Mouse (Mus musculus): ENCODE results near the gene Ifi27l2a. TPM values are rescaled to one million over a fixed set of nuclear protein-coding genes. Genes with fewer than 3 reads are reported as not detected.

Ifi27l2a gene
- polyA plus RNA-seq, 1 experiment, result 731 TPM

DNA sequence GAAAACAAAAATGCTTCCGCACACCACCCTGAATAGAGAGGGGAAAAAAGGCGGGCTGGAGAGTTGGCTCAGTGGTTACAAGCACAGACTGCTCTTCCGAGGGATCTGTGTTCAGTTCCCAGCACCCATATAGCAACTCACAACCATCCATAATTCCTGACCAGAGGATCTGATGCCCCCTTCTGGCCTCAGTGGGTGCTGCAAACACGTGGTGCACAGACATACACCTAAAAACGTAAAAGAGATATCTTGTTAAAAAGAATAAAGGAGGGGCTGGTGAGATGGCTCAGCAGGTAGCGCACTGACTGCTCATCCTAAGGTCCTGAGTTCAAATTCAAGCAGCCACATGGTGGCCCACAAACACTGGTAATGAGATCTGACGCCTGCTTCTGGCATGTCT, 16.8 kb downstream of the Ifi27l2a start:
- H3K4me1 ChIP-seq (ENCODE audit: control insufficient read depth, insufficient read depth, insufficient read length), result peaks cover 8% of the 10 kb centered on the region
- no peaks in the 10 kb centered on the region for H3K27me3 ChIP-seq (ENCODE audit: control insufficient read depth, insufficient read depth, low read length)
- H3K36me3 ChIP-seq (ENCODE audit: control insufficient read depth, insufficient read depth, low read length), result peaks cover 11% of the 10 kb centered on the region; the same call in 1 of the 2 replicates
- H3K27ac ChIP-seq (ENCODE audit: insufficient read depth, low read length), result no peak overlapping the region
- 96% methylated on average over 7 of the region's 7 CpGs for WGBS
- DNase-seq (ENCODE audit: low read depth in 1 of 2, low spot score in 2 of 2), result no peak
- H3K4me3 ChIP-seq (ENCODE audit: extremely low read depth, insufficient read depth, insufficient read length), result no peak overlapping the region
- TF ChIP-seq POLR2A (IDR thresholded peaks at IDR 0.05; ENCODE audit: low read depth, low read length) (no peak), CTCF (IDR thresholded peaks at IDR 0.05; ENCODE audit: extremely low read depth, insufficient read depth, insufficient read length, insufficient replicate concordance) (no peak)

DNA sequence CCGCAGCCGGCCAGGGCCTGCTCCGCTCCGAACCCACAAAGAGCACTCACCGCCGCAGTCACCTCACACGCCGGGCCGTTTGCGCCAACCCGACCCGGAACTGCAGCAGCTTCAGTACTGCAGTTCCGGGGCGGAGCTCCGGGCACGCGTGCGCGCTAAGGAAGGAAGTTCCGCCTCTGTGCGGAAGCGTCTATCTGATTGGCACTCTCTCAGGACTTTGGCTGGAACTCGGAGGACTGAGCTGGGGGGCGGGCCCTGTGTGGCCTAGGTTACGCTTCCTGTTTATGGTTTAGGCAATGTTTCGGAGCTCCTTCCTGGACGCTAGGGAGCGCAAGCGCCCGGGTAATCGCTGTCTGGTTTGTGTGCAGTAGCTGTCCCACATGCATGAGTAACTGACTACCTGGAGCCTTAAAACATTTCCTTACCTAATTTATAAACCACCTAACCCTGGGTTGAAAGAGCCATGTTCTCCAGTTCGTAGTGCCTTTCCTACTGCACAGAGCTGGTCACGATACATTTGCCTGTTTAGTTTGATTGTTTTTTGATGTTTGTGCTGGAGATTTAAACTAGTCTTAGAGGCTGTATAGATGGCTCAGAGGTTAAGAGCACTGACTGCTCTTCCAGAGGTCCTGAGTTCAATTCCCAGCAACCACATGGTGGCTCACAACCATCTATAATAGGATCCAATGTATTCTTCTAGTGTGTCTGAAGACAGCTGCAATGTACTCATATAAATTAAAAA, 17.6 kb downstream of the Ifi27l2a start, which contains the start of gene Ddx24:
Gene Ddx24, minus strand, starts transcription at position 102 of the 742 bp plus-strand sequence.
- Histone ChIP-seq H3K4me3 (ENCODE audit: extremely low read depth, insufficient read depth, insufficient read length) (peak within 1 kb of the TSS; percentile 95), H3K36me3 (ENCODE audit: control insufficient read depth, insufficient read depth, low read length) (peaks cover 12% of the 10 kb centered on the region; the same call in 1 of the 2 replicates), H3K27me3 (ENCODE audit: control insufficient read depth, insufficient read depth, low read length) (no peaks in the 10 kb centered on the region), H3K4me1 (ENCODE audit: control insufficient read depth, insufficient read depth, insufficient read length) (peaks cover 8% of the 10 kb centered on the region), H3K27ac (ENCODE audit: insufficient read depth, low read length) (peak within 1 kb of the TSS; percentile 61; the same call in 1 of the 2 replicates)
- under 1% methylated on average over 33 of the region's 33 CpGs for WGBS
- TF ChIP-seq POLR2A (IDR thresholded peaks at IDR 0.05; ENCODE audit: low read depth, low read length), result peak; percentile 88
- peak; percentile 83; the same call in 1 of the 2 replicates for TF ChIP-seq CTCF (IDR thresholded peaks at IDR 0.05; ENCODE audit: extremely low read depth, insufficient read depth, insufficient read length, insufficient replicate concordance)
- DNase-seq (ENCODE audit: low read depth in 1 of 2, low spot score in 2 of 2), result peak; percentile 98

DNA sequence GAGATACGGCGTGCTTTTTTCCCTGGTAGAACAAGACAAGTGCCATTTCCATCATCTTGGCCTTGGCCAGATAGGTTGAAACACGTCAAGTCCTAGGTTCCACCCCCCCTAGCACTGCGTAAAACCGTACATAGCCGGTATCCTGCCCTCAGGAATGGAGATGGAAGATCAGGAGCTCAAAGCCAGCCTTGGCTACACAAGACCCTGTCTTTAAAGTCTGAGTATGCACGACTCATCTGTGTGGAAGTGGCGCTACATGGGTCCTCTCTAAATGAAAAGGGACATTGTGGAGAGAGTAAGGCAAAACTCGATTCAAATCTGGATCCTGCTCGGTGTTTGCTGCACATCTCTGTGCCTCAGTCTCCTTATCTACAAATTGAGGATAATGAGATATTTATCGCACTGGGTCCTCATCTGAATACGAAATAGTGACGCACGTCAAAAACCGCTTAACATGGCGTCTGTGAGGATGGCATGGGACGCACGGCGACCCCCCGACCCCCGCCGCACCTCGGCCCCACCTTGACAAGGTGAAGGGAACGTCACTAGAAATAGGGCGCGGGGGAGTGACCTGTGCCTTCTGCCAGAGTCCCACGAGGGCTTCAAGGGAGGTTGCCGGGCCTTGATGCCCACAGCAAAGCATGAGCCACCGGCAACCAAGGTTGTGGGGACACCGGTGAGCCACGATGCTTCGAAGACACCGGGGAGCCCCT, 18.3 kb downstream of the Ifi27l2a start:
- Histone ChIP-seq H3K4me3 (ENCODE audit: extremely low read depth, insufficient read depth, insufficient read length) (peak overlapping the region; percentile 95), H3K27me3 (ENCODE audit: control insufficient read depth, insufficient read depth, low read length) (no peaks in the 10 kb centered on the region), H3K36me3 (ENCODE audit: control insufficient read depth, insufficient read depth, low read length) (peaks cover 12% of the 10 kb centered on the region; the same call in 1 of the 2 replicates), H3K4me1 (ENCODE audit: control insufficient read depth, insufficient read depth, insufficient read length) (peaks cover 8% of the 10 kb centered on the region), H3K27ac (ENCODE audit: insufficient read depth, low read length) (peak overlapping the region; percentile 61; the same call in 1 of the 2 replicates)
- TF ChIP-seq CTCF (IDR thresholded peaks at IDR 0.05; ENCODE audit: extremely low read depth, insufficient read depth, insufficient read length, insufficient replicate concordance), result no peak
- TF ChIP-seq POLR2A (IDR thresholded peaks at IDR 0.05; ENCODE audit: low read depth, low read length), result no peak
- 9% methylated on average over 33 of the region's 33 CpGs for WGBS
- DNase-seq (ENCODE audit: low read depth in 1 of 2, low spot score in 2 of 2), result no peak

DNA sequence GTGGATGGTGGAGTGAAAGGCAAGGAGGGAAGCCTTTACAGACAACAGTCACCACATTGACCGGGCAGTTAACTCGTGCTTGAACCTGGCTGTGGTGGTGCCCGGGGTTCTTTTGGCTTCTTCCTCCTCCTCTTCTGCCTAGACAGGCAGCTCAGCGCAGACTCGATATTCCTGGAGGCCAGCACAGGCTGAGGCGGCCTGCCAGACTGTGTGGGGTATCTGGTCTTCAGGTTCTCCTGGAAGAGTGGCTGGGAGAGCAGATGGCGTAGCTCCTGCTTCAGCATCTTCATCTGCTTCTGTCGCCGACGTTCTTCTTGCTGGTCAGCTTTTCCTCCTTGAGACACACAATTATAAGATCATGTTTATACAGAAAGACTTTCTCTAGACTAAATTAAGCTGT, 35.3 kb downstream of the Ifi27l2a start:
- TF ChIP-seq POLR2A (IDR thresholded peaks at IDR 0.05; ENCODE audit: low read depth, low read length), result no peak
- no peak for TF ChIP-seq CTCF (IDR thresholded peaks at IDR 0.05; ENCODE audit: extremely low read depth, insufficient read depth, insufficient read length, insufficient replicate concordance)
- Histone ChIP-seq H3K27ac (ENCODE audit: insufficient read depth, low read length) (no peak overlapping the region), H3K36me3 (ENCODE audit: control insufficient read depth, insufficient read depth, low read length) (peaks cover 65% of the 10 kb centered on the region), H3K4me3 (ENCODE audit: extremely low read depth, insufficient read depth, insufficient read length) (no peak overlapping the region), H3K4me1 (ENCODE audit: control insufficient read depth, insufficient read depth, insufficient read length) (no peaks in the 10 kb centered on the region), H3K27me3 (ENCODE audit: control insufficient read depth, insufficient read depth, low read length) (no peaks in the 10 kb centered on the region)
- DNase-seq (ENCODE audit: low read depth in 1 of 2, low spot score in 2 of 2), result no peak
- WGBS, result 95% methylated on average over 10 of the region's 10 CpGs

DNA sequence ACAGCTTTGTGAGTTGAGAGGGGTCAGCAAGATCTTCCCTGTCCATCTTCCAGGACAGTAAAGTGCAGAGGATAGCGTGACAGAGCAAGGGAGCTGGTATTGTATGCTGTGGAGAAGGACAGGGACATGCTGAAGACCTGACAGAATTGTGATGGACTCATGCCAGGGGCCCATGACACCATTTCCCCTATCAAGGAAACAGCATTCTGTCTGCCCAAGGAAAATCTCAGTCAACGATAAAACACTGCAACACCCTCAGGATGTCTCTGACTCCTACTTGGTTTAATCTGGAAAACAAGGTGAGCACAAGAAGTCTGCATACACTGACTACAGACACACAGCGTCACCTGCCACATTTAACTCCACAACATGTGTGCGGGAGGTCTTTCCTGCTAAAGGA, 35.8 kb downstream of the Ifi27l2a start, which contains the start of gene 9330161L09Rik:
Gene 9330161L09Rik, minus strand, starts transcription at position 101 of the 400 bp plus-strand sequence.
- H3K4me3 ChIP-seq (ENCODE audit: extremely low read depth, insufficient read depth, insufficient read length), result no peak within 1 kb of the TSS
- H3K4me1 ChIP-seq (ENCODE audit: control insufficient read depth, insufficient read depth, insufficient read length), result no peaks in the 10 kb centered on the region
- WGBS, result 97% methylated on average over 4 of the region's 4 CpGs
- no peak for DNase-seq (ENCODE audit: low read depth in 1 of 2, low spot score in 2 of 2)
- H3K27me3 ChIP-seq (ENCODE audit: control insufficient read depth, insufficient read depth, low read length), result no peaks in the 10 kb centered on the region
- no peak within 1 kb of the TSS for H3K27ac ChIP-seq (ENCODE audit: insufficient read depth, low read length)
- H3K36me3 ChIP-seq (ENCODE audit: control insufficient read depth, insufficient read depth, low read length), result peaks cover 64% of the 10 kb centered on the region
- TF ChIP-seq CTCF (IDR thresholded peaks at IDR 0.05; ENCODE audit: extremely low read depth, insufficient read depth, insufficient read length, insufficient replicate concordance), result no peak
- TF ChIP-seq POLR2A (IDR thresholded peaks at IDR 0.05; ENCODE audit: low read depth, low read length), result no peak

DNA sequence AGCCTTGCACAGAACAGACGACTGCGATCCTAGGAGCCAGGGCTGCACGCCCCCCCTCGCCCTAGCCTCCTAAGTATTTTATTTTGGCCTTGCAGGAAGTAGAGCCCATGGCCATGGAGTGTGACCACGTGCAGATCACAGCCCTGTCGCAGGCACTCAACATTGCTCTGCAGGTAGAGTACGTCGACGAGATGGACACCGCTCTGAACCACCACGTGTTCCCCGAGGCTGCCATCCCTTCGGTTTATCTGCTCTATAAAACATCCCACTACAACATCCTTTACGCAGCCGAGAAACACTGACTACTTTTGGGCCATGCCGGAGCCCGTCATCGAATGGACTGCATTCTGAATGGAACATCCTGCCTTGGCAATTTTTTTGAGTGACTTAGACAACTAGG, 39.3 kb downstream of the Ifi27l2a start:
- H3K27me3 ChIP-seq (ENCODE audit: control insufficient read depth, insufficient read depth, low read length), result no peaks in the 10 kb centered on the region
- H3K36me3 ChIP-seq (ENCODE audit: control insufficient read depth, insufficient read depth, low read length), result peaks cover 37% of the 10 kb centered on the region
- no peaks in the 10 kb centered on the region for H3K4me1 ChIP-seq (ENCODE audit: control insufficient read depth, insufficient read depth, insufficient read length)
- H3K27ac ChIP-seq (ENCODE audit: insufficient read depth, low read length), result no peak overlapping the region
- DNase-seq (ENCODE audit: low read depth in 1 of 2, low spot score in 2 of 2), result no peak
- 89% methylated on average over 18 of the region's 18 CpGs for WGBS
- H3K4me3 ChIP-seq (ENCODE audit: extremely low read depth, insufficient read depth, insufficient read length), result no peak overlapping the region
- TF ChIP-seq POLR2A (IDR thresholded peaks at IDR 0.05; ENCODE audit: low read depth, low read length) (no peak), CTCF (IDR thresholded peaks at IDR 0.05; ENCODE audit: extremely low read depth, insufficient read depth, insufficient read length, insufficient replicate concordance) (no peak)

All from spleen, adult 2 months (tissue).